Mouse (Mus musculus) T-helper 17 cell (primary cell): ENCODE data around the gene Fam47e.

ENCODE experiments used
- in situ Hi-C, 2 experiments: fragments of 300-600 bp; cut with MboI, MseI; formaldehyde crosslinking; loops; 1 replicate in 1 of 2; 2 replicates in 1 of 2; pipeline ENCODE4 v1.15.1; 2025; ENCODE audit warnings: high pct_unique_total_duplicates in 2 of 2

The Fam47e gene

GRCm38 (mm10) chr5:92602691-92603690 is 48.1 kb downstream of the Fam47e start, which contains the start of gene Stbd1:
Gene Stbd1 (plus strand): TSS chr5:92603041.
- in situ Hi-C loops: no loop called here

- in situ Hi-C loops: no loop called here
Measured at GRCm38 (mm10) chr5:92604452-92605247, 49.8 kb downstream of the Fam47e start.

GRCm38 (mm10) chr5:92607492-92608229 is 52.8 kb downstream of the Fam47e start:
- in situ Hi-C loops: no loop called here

GRCm38 (mm10) chr5:92612756-92613155 is 57.9 kb downstream of the Fam47e start:
- in situ Hi-C loops: no loop called here

- in situ Hi-C loops: no loop called here
Measured at GRCm38 (mm10) chr5:92621883-92622282, 67.0 kb downstream of the Fam47e start.

- in situ Hi-C loops: no loop called here
Measured at GRCm38 (mm10) chr5:92627896-92628295, 73.0 kb downstream of the Fam47e start.

GRCm38 (mm10) chr5:92633526-92633925 is 78.7 kb downstream of the Fam47e start:
- in situ Hi-C loops: no loop called here

GRCm38 (mm10) chr5:92634916-92635315 is 80.0 kb downstream of the Fam47e start:
- in situ Hi-C loops: no loop called here

- in situ Hi-C loops: no loop called here
Measured at GRCm38 (mm10) chr5:92635891-92636290, 81.0 kb downstream of the Fam47e start.

GRCm38 (mm10) chr5:92640861-92641260 is 86.0 kb downstream of the Fam47e start:
- in situ Hi-C loops: no loop called here
